Mouse (Mus musculus): ENCODE measurements around the gene Nosip.
"Not testable (repeated sequence)": the region's sequence is repeated elsewhere in the genome, so short reads cannot be mapped to it uniquely, and the experiment has no call there.

Gene Nosip

GRCm38 (mm10) chr7:45112529-45112928 lies 50.3 kb downstream of the Nosip start:
- no peak for DNase-seq (ENCODE audit: low spot score in 2 of 2)

- no peak for DNase-seq (ENCODE audit: low spot score in 2 of 2)
These were observed 51.2 kb downstream of the Nosip start for GRCm38 (mm10) chr7:45113476-45113875.

GRCm38 (mm10) chr7:45117566-45117965 lies 55.3 kb downstream of the Nosip start:
- no peak for DNase-seq (ENCODE audit: low spot score in 2 of 2)

- no peak for DNase-seq (ENCODE audit: low spot score in 2 of 2)
These were observed 56.1 kb downstream of the Nosip start for GRCm38 (mm10) chr7:45118336-45118735.

GRCm38 (mm10) chr7:45119780-45120709 lies 57.8 kb downstream of the Nosip start:
- DNase-seq (ENCODE audit: low spot score in 2 of 2): no peak

- no peak for DNase-seq (ENCODE audit: low spot score in 2 of 2)
These were observed 59.2 kb downstream of the Nosip start for GRCm38 (mm10) chr7:45121404-45121803.

- no peak for DNase-seq (ENCODE audit: low spot score in 2 of 2)
These were observed 59.7 kb downstream of the Nosip start for GRCm38 (mm10) chr7:45121966-45122365.

GRCm38 (mm10) chr7:45122561-45123185 lies 60.4 kb downstream of the Nosip start:
- no peak for DNase-seq (ENCODE audit: low spot score in 2 of 2)

GRCm38 (mm10) chr7:45123186-45123570 lies 60.9 kb downstream of the Nosip start:
- DNase-seq (ENCODE audit: low spot score in 2 of 2): no peak

GRCm38 (mm10) chr7:45124224-45125143 lies 62.3 kb downstream of the Nosip start, which contains the start of gene Rps11:
Gene Rps11 (minus strand): TSS chr7:45124439.
- DNase-seq (ENCODE audit: low spot score in 2 of 2): peak; percentile 98 to 99

GRCm38 (mm10) chr7:45125144-45125600 lies 62.9 kb downstream of the Nosip start:
- no peak for DNase-seq (ENCODE audit: low spot score in 2 of 2)

- DNase-seq (ENCODE audit: low spot score in 2 of 2): not testable (repeated sequence)
These were observed 63.4 kb downstream of the Nosip start for GRCm38 (mm10) chr7:45125649-45126048.

GRCm38 (mm10) chr7:45126147-45126843 lies 64.1 kb downstream of the Nosip start:
- DNase-seq (ENCODE audit: low spot score in 2 of 2): no peak

- no peak for DNase-seq (ENCODE audit: low spot score in 2 of 2)
These were observed 64.8 kb downstream of the Nosip start for GRCm38 (mm10) chr7:45126844-45127699.
